Mouse (Mus musculus) thymus, postnatal 14 days (tissue): ENCODE measurements at regions not wholly inside any gene's neighbourhood (a gene's known extent, or its start where the extent isn't known, plus 50 kb on each side); places are given as distances from the start of the nearest gene placed in this dataset.

Experiments
- DNase-seq: peaks from one replicate; pipeline ENCODE4 v3.0.0; 2021

GRCm38 (mm10) chr17:83959159-83959848 lies 111.5 kb upstream of the Haao start:
- no peak for DNase-seq

GRCm38 (mm10) chr17:83958706-83959105 lies 110.9 kb upstream of the Haao start:
- DNase-seq: no peak

GRCm38 (mm10) chr17:83957661-83958540 lies 110.1 kb upstream of the Haao start:
- no peak for DNase-seq

GRCm38 (mm10) chr17:83956821-83957565 lies 109.2 kb upstream of the Haao start:
- DNase-seq: no peak

GRCm38 (mm10) chr17:83955978-83956377 lies 108.2 kb upstream of the Haao start:
- no peak for DNase-seq

- no peak for DNase-seq
These were observed 107.4 kb upstream of the Haao start for GRCm38 (mm10) chr17:83955058-83955697.

- no peak for DNase-seq
These were observed 106.7 kb upstream of the Haao start for GRCm38 (mm10) chr17:83954291-83955057.

- DNase-seq: no peak
These were observed 105.9 kb upstream of the Haao start for GRCm38 (mm10) chr17:83953656-83954055.

GRCm38 (mm10) chr17:83946718-83947117 lies 99.0 kb upstream of the Haao start:
- DNase-seq: no peak

GRCm38 (mm10) chr17:83939344-83939743 lies 91.6 kb upstream of the Haao start:
- DNase-seq: no peak

- no peak for DNase-seq
These were observed 91.0 kb upstream of the Haao start for GRCm38 (mm10) chr17:83938671-83939244.

GRCm38 (mm10) chr17:83937576-83937975 lies 89.8 kb upstream of the Haao start:
- no peak for DNase-seq

- DNase-seq: no peak
These were observed 88.9 kb upstream of the Haao start for GRCm38 (mm10) chr17:83936677-83937076.

- no peak for DNase-seq
These were observed 88.2 kb upstream of the Haao start for GRCm38 (mm10) chr17:83935969-83936368.

GRCm38 (mm10) chr17:83935232-83935631 lies 87.5 kb upstream of the Haao start:
- DNase-seq: no peak

- no peak for DNase-seq
These were observed 86.0 kb upstream of the Haao start for GRCm38 (mm10) chr17:83933743-83934142.

GRCm38 (mm10) chr17:83930401-83930800 lies 82.6 kb upstream of the Haao start:
- DNase-seq: no peak

- DNase-seq: no peak
These were observed 80.1 kb upstream of the Haao start for GRCm38 (mm10) chr17:83927749-83928387.

GRCm38 (mm10) chr17:83924259-83924922 lies 76.6 kb upstream of the Haao start:
- DNase-seq: no peak

GRCm38 (mm10) chr17:83920894-83921293 lies 73.1 kb upstream of the Haao start:
- no peak for DNase-seq

GRCm38 (mm10) chr17:83920225-83920624 lies 72.5 kb upstream of the Haao start:
- no peak for DNase-seq
